Mouse (Mus musculus) CH12.LX (cell line): ENCODE results near the gene Cd38. TPM values are rescaled to one million over a fixed set of nuclear protein-coding genes. Genes with fewer than 3 reads are reported as not detected.

Experiments
- DNase-seq: peaks from one replicate; pipeline ENCODE4 v3.0.0-alpha.2; 2013; ENCODE audit errors: extremely low read depth
- H3K27ac ChIP-seq: 2 replicates; pipeline ENCODE4 v1.5.1; 2012; ENCODE audit warnings: low read depth, mild to moderate bottlenecking, control low read depth, moderate library complexity; ENCODE audit not compliant: insufficient read depth
- H3K27me3 ChIP-seq: replicated peaks from 2 replicates; pipeline ENCODE3; 2012; ENCODE audit warnings: inconsistent platforms
- H3K36me3 ChIP-seq, 2 experiments: replicated peaks in 1 of 2; 2 replicates each; pipeline versions ENCODE3 to v1.6.1; 2012; ENCODE audit warnings: inconsistent platforms in 1 of 2, low read length in 1 of 2, mild to moderate bottlenecking in 1 of 2, mixed read lengths in 1 of 2, moderate library complexity in 1 of 2; ENCODE audit not compliant: control insufficient read depth in 1 of 2, insufficient read depth in 1 of 2
- H3K4me1 ChIP-seq, 2 experiments: 2 replicates each; pipeline ENCODE4 v1.6.1; 2012; ENCODE audit warnings: inconsistent platforms in 1 of 2, moderate library complexity in 1 of 2; ENCODE audit not compliant: insufficient read depth in 2 of 2, control insufficient read depth in 1 of 2
- H3K4me2 ChIP-seq: 2 replicates; pipeline ENCODE4 v1.6.1; 2012; ENCODE audit warnings: low read depth, mild to moderate bottlenecking, control low read depth; ENCODE audit not compliant: poor library complexity, insufficient read depth, severe bottlenecking
- H3K4me3 ChIP-seq, 3 experiments: fragments of 150-350 bp in 1 of 3; sonication (generic) in 1 of 3; replicated peaks in 1 of 3; 2 replicates each; pipeline versions ENCODE3 to v1.5.1; 2011 to 2012; ENCODE audit warnings: low read depth in 2 of 3, low read length in 2 of 3, mild to moderate bottlenecking in 2 of 3, moderate library complexity in 2 of 3, control low read depth in 1 of 3, improper control_type of control experiment in 1 of 3, inconsistent platforms in 1 of 3, mixed read lengths in 1 of 3; ENCODE audit not compliant: poor library complexity in 1 of 3
- H3K79me2 ChIP-seq: replicated peaks from 2 replicates; pipeline ENCODE4 v1.6.1; 2012; ENCODE audit warnings: mild to moderate bottlenecking, moderate library complexity; ENCODE audit not compliant: control insufficient read depth, poor library complexity, insufficient read depth, severe bottlenecking; ENCODE audit errors: extremely low read depth
- H3K9ac ChIP-seq: 2 replicates; pipeline ENCODE4 v1.6.1; 2012; ENCODE audit warnings: low read depth, mild to moderate bottlenecking, control low read depth, moderate library complexity; ENCODE audit not compliant: insufficient read depth
- H3K9me3 ChIP-seq: replicated peaks from 2 replicates; pipeline ENCODE3; 2012; ENCODE audit warnings: low read length, inconsistent platforms, mixed read lengths
- BHLHE40 ChIP-seq: IDR thresholded peaks from 2 replicates; pipeline ENCODE4 v1.6.1; 2011; ENCODE audit warnings: mild to moderate bottlenecking, low read depth, low read length, improper control_type of control experiment
- E2F4 ChIP-seq: IDR thresholded peaks from 2 replicates; pipeline ENCODE4 v1.6.1; 2011; ENCODE audit warnings: low read depth, low read length, improper control_type of control experiment; ENCODE audit not compliant: insufficient replicate concordance
- JUN ChIP-seq: IDR thresholded peaks from 2 replicates; pipeline ENCODE4 v1.6.1; 2011; ENCODE audit warnings: low read depth, mild to moderate bottlenecking, low read length, improper control_type of control experiment, moderate library complexity; ENCODE audit not compliant: insufficient read depth
- MAX ChIP-seq: IDR thresholded peaks from 2 replicates; pipeline ENCODE4 v1.6.1; 2011; ENCODE audit warnings: low read length, improper control_type of control experiment
- MAZ ChIP-seq: IDR thresholded peaks from 2 replicates; pipeline ENCODE4 v1.6.1; 2012; ENCODE audit warnings: low read depth, mild to moderate bottlenecking, inconsistent platforms, low read length, improper control_type of control experiment, moderate library complexity
- MXI1 ChIP-seq: IDR thresholded peaks from 2 replicates; pipeline ENCODE4 v1.6.1; 2011; ENCODE audit warnings: mild to moderate bottlenecking, low read depth, low read length, improper control_type of control experiment
- MYC ChIP-seq: IDR thresholded peaks from 2 replicates; pipeline ENCODE4 v1.6.1; 2011; ENCODE audit warnings: low read depth, mild to moderate bottlenecking, improper control_type of control experiment, low read length
- NELFE ChIP-seq: IDR thresholded peaks from 2 replicates; pipeline ENCODE4 v1.6.1; 2011; ENCODE audit warnings: low read depth, low read length, improper control_type of control experiment
- NRF1 ChIP-seq: IDR thresholded peaks from 2 replicates; pipeline ENCODE4 v1.6.1; 2014; ENCODE audit warnings: low read depth, mild to moderate bottlenecking, inconsistent platforms, low read length, improper control_type of control experiment, moderate library complexity
- PAX5 ChIP-seq: IDR thresholded peaks from 2 replicates; pipeline ENCODE4 v1.6.1; 2012; ENCODE audit warnings: low read length, inconsistent platforms, mixed read lengths
- RAD21 ChIP-seq: IDR thresholded peaks from 2 replicates; pipeline ENCODE4 v1.6.1; 2011; ENCODE audit warnings: low read depth, mild to moderate bottlenecking, low read length, improper control_type of control experiment, moderate library complexity
- SIN3A ChIP-seq: IDR thresholded peaks from 2 replicates; pipeline ENCODE4 v1.6.1; 2012; ENCODE audit warnings: low read length, improper control_type of control experiment, inconsistent platforms
- TCF12 ChIP-seq: IDR thresholded peaks from 2 replicates; pipeline ENCODE4 v1.6.1; 2014; ENCODE audit warnings: low read depth, mild to moderate bottlenecking, inconsistent platforms, low read length, improper control_type of control experiment
- UBTF ChIP-seq: IDR thresholded peaks from 2 replicates; pipeline ENCODE4 v1.6.1; 2012; ENCODE audit warnings: low read depth, mild to moderate bottlenecking, inconsistent platforms, low read length, improper control_type of control experiment, moderate library complexity
- USF2 ChIP-seq: conservative IDR thresholded peaks from 2 replicates; pipeline ENCODE4 v1.6.1; 2011; ENCODE audit warnings: low read depth, low read length, improper control_type of control experiment
- ZC3H11A ChIP-seq: IDR thresholded peaks from 2 replicates; pipeline ENCODE4 v1.6.1; 2012; ENCODE audit warnings: low read depth, mild to moderate bottlenecking, inconsistent platforms, low read length, improper control_type of control experiment
- ZKSCAN1 ChIP-seq: IDR thresholded peaks from 2 replicates; pipeline ENCODE4 v1.6.1; 2012; ENCODE audit warnings: low read depth, inconsistent platforms, low read length, improper control_type of control experiment, borderline replicate concordance
- ZMIZ1 ChIP-seq: IDR thresholded peaks from 2 replicates; pipeline ENCODE4 v1.6.1; 2012; ENCODE audit warnings: low read depth, mild to moderate bottlenecking, inconsistent platforms, low read length, improper control_type of control experiment
- dilution Hi-C: fragments of 300-500 bp; cut with MboI; formaldehyde crosslinking; loops from 2 replicates; pipeline ENCODE4 v1.14.3; 2020; ENCODE audit warnings: low sequenced_read_pairs; ENCODE audit not compliant: extremely low pct_unique_long_range_greater_than_20kb, extremely low pct_ligation_motif_present
- in situ Hi-C: fragments of 300-500 bp; cut with MboI; formaldehyde crosslinking; loops from 3 replicates; pipeline ENCODE4 v1.14.3; 2019; ENCODE audit warnings: low sequenced_read_pairs, low pct_ligation_motif_present, low pct_unique_long_range_greater_than_20kb, mixed read lengths
- polyA plus RNA-seq: library from polyadenylated mRNA; unstranded; fragments of >175 nt; gene quantifications from 2 replicates; pipeline ENCODE4 v1.2.1, GENCODE M21; 2012; ENCODE audit warnings: low read depth; ENCODE audit not compliant: insufficient read length
- total RNA-seq, 2 experiments: library from RNA; depleted of rRNA; stranded (reverse); fragments of 300-350 nt in 1 of 2; fragments of >200 nt in 1 of 2; gene quantifications; 2 replicates each; pipeline ENCODE4 v1.2.3; 2012 to 2014

Cd38 gene
- total and polyA plus RNA-seq, 3 experiments, result 0.93 to 3.3 (median 1.5) TPM

GRCm38 (mm10) chr5:43820785-43821184 is 47.6 kb upstream of the Cd38 start:
- H3K9ac ChIP-seq, result no peak overlapping the region
- peaks cover 12 to 56% of the 10 kb centered on the region in 2 experiments for H3K4me1 ChIP-seq
- H3K27me3 ChIP-seq, result no peaks in the 10 kb centered on the region
- TF ChIP-seq MXI1 (no peak), PAX5 (no peak), NELFE (no peak), MAX (no peak), ZKSCAN1 (no peak), UBTF (no peak), E2F4 (no peak), MAZ (no peak), NRF1 (no peak), RAD21 (no peak)
- H3K27ac ChIP-seq, result no peak overlapping the region
- peaks cover 0 to 23% of the 10 kb centered on the region in 2 experiments for H3K36me3 ChIP-seq
- H3K4me2 ChIP-seq, result no peak overlapping the region
- in situ Hi-C loops, result no loop called here
- no peak overlapping the region for H3K4me3 ChIP-seq
- H3K79me2 ChIP-seq, result no peaks in the 10 kb centered on the region
- DNase-seq, result no peak
- H3K9me3 ChIP-seq, result no peaks in the 10 kb centered on the region
- dilution Hi-C loops, result no loop called here

DNA sequence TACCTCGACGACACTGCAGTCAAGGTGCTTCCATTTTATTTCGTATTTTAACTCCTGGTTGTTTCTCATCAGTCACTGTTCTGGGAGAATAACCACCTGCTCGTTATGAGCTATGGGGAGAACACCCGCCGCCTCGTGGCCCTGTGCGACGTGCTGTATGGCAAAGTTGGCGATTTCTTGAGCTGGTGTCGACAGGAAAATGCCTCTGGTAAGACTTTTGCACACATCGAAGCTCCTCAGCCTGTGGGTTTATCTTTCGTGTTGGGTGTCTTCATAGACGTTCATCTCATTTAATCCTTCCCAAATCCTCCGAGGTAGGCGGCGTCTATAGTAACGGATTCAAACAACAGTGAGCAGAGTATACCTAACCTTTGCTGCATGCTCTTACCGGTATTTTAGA is 46.8 kb upstream of the Cd38 start, which contains the start of gene Fbxl5:
TSS of gene Fbxl5 (minus strand) at position 101 of the 400 bp plus-strand sequence.
- in situ Hi-C loops (no loop called here), dilution Hi-C loops (no loop called here)
- no peaks in the 10 kb centered on the region for H3K27me3 ChIP-seq
- H3K4me1 ChIP-seq, result peaks cover 12 to 57% of the 10 kb centered on the region in 2 experiments
- no peak for TF ChIP-seq UBTF
- no peak for TF ChIP-seq JUN
- TF ChIP-seq MAX, result no peak
- no peak for TF ChIP-seq ZC3H11A
- no peak for TF ChIP-seq USF2
- H3K4me2 ChIP-seq, result no peak within 1 kb of the TSS
- H3K4me3 ChIP-seq, result no peak within 1 kb of the TSS
- H3K9ac ChIP-seq, result no peak within 1 kb of the TSS
- H3K9me3 ChIP-seq, result no peaks in the 10 kb centered on the region
- H3K36me3 ChIP-seq, result peaks cover 0 to 28% of the 10 kb centered on the region in 2 experiments
- no peak within 1 kb of the TSS for H3K27ac ChIP-seq
- no peaks in the 10 kb centered on the region for H3K79me2 ChIP-seq
- no peak for DNase-seq

DNA sequence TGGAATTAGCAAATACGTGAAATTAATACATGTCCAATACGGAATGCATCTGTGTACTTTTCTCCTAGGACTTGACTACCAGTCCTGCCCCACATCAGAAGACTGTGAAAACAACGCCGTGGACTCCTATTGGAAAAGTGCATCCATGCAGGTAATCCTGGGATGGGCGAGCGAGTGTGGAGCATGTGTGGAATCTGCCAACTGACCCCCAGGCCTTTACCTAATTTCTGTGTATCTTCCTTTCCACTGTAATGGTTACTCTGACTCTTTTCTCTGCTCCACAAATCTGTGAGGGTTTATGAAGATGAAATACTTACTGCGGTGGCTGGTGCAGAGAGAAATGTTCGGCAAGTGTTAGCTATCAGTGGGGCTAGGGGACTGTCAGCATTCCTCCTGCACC is 46.2 kb upstream of the Cd38 start:
- dilution Hi-C loops (no loop called here), in situ Hi-C loops (no loop called here)
- peaks cover 0 to 32% of the 10 kb centered on the region in 2 experiments for H3K36me3 ChIP-seq
- H3K9ac ChIP-seq, result no peak overlapping the region
- no peaks in the 10 kb centered on the region for H3K9me3 ChIP-seq
- no peak for TF ChIP-seq TCF12
- TF ChIP-seq BHLHE40, result no peak
- no peak for TF ChIP-seq SIN3A
- TF ChIP-seq MAZ, result no peak
- TF ChIP-seq JUN, result no peak
- no peak for TF ChIP-seq ZKSCAN1
- TF ChIP-seq ZMIZ1, result no peak
- TF ChIP-seq MYC, result no peak
- no peak overlapping the region for H3K4me2 ChIP-seq
- H3K79me2 ChIP-seq, result no peaks in the 10 kb centered on the region
- H3K27ac ChIP-seq, result no peak overlapping the region
- H3K27me3 ChIP-seq, result no peaks in the 10 kb centered on the region
- no peak for DNase-seq
- no peak overlapping the region for H3K4me3 ChIP-seq
- H3K4me1 ChIP-seq, result peaks cover 12 to 57% of the 10 kb centered on the region in 2 experiments
